Mouse (Mus musculus) forebrain, embryonic 10.5 days (tissue): Measurements from ENCODE around the gene Wee1. TPM values are rescaled to one million over a fixed set of nuclear protein-coding genes. Genes with fewer than 3 reads are reported as not detected.
A peak's percentile ranks its signal among the peaks of the same experiment; 100 is the strongest.
"Not testable (repeated sequence)": the region's sequence is repeated elsewhere in the genome, so short reads cannot be mapped to it uniquely, and the experiment has no call there.

Source experiments
- DNase-seq: peaks from one replicate; pipeline ENCODE4 v3.0.0-alpha.2; 2017; ENCODE audit warnings: low spot score; ENCODE audit errors: extremely low spot score
- H3K27ac ChIP-seq: fragments of 300-500 bp; sonication (generic); 2 replicates; pipeline ENCODE4 v1.5.1; 2016; ENCODE audit warnings: mild to moderate bottlenecking
- H3K27me3 ChIP-seq: fragments of 300-500 bp; sonication (generic); 2 replicates; pipeline ENCODE4 v1.6.1; 2016; ENCODE audit warnings: mild to moderate bottlenecking; ENCODE audit not compliant: poor library complexity, severe bottlenecking
- H3K36me3 ChIP-seq: fragments of 300-500 bp; sonication (generic); replicated peaks from 2 replicates; pipeline ENCODE4 v1.6.1; 2016; ENCODE audit warnings: mild to moderate bottlenecking, moderate library complexity
- H3K4me1 ChIP-seq: fragments of 300-500 bp; sonication (generic); 2 replicates; pipeline ENCODE4 v1.6.1; 2016
- H3K4me3 ChIP-seq: fragments of 300-500 bp; sonication (generic); 2 replicates; pipeline ENCODE4 v1.5.1; 2016; ENCODE audit warnings: mild to moderate bottlenecking, moderate library complexity
- H3K9me3 ChIP-seq: fragments of 300-500 bp; sonication (generic); 2 replicates; pipeline ENCODE4 v1.6.1; 2016; ENCODE audit warnings: mild to moderate bottlenecking, moderate library complexity
- WGBS: fragments of 180-500 bp; shearing (Covaris S2); methylation state at CpG from one replicate; pipeline ENCODE4 v1.1.7; 2016; 5-methylcytosine and 5-hydroxymethylcytosine counted together
- polyA plus RNA-seq: library from polyadenylated mRNA; unstranded; fragments of >200 nt; fragmentation: Nextera tagmentation; extraction: Ambion mirVana; gene quantifications from 2 replicates; pipeline ENCODE4 v1.2.1, GENCODE M21; 2016

The Wee1 gene
- polyA plus RNA-seq, 1 experiment from 2014 or later: 29.0 TPM

DNA sequence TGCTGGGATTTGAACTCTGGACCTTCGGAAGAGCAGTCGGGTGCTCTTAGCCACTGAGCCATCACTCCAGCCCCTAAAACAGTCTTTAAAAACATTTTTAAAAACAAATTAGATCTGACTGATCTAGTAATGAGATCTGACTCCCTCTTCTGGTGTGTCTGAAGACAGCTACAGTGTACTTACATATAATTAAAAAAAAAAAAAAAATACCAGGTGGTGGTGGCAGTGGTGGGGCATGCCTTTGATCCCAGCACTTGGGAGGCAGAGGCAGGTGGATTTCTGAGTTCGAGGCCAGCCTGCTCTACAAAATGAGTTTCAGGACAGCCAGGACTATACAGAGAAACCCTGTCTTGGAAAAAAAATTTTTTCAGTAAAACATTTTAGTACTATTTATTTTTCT lies 13.3 kb upstream of the Wee1 start:
- not testable (repeated sequence) for H3K27me3 ChIP-seq, H3K4me3 ChIP-seq, H3K36me3 ChIP-seq, H3K9me3 ChIP-seq, H3K27ac ChIP-seq, DNase-seq
- H3K4me1 ChIP-seq: peaks cover 14% of the 10 kb centered on the region
- WGBS: 91% methylated on average over 3 of the region's 3 CpGs

DNA sequence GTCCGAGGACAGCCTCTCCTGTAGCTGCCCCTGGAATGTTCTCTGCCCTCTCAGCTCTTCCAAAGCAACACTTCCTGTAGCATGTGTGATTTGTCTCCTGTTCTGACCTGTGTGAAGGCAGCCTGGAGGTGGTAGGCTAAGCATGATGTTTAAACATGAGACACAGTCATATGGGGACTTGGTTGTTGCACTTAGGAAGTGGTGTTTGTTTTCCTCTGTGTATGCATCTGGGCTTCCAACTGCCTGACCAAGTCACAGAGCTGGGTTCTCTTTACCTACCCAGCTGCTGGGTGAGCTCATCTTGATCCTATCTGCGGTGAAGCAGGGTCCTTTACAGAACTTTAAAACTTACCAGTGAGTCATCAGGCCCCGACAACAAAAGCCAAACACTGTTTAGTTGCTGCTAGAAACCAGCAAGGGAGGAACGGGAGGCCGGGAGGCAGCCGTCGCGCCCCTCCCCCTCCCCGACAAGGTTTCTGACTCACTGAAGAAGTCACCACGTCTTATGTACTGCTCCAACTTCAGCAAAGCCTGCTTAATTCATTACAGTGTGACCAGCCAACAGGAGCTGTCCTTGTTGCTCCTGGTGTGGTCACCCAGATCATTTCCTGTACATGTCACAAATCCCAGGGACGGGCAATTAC lies 12.8 kb upstream of the Wee1 start:
- no peaks in the 10 kb centered on the region for H3K27me3 ChIP-seq
- H3K36me3 ChIP-seq: no peaks in the 10 kb centered on the region
- DNase-seq: no peak
- peak overlapping the region; percentile 69 for H3K27ac ChIP-seq
- H3K9me3 ChIP-seq: no peaks in the 10 kb centered on the region
- H3K4me3 ChIP-seq: peak overlapping the region; percentile 3; the same call in 1 of the 2 replicates
- WGBS: 20% methylated on average over 11 of the region's 11 CpGs
- peaks cover 14% of the 10 kb centered on the region for H3K4me1 ChIP-seq

DNA sequence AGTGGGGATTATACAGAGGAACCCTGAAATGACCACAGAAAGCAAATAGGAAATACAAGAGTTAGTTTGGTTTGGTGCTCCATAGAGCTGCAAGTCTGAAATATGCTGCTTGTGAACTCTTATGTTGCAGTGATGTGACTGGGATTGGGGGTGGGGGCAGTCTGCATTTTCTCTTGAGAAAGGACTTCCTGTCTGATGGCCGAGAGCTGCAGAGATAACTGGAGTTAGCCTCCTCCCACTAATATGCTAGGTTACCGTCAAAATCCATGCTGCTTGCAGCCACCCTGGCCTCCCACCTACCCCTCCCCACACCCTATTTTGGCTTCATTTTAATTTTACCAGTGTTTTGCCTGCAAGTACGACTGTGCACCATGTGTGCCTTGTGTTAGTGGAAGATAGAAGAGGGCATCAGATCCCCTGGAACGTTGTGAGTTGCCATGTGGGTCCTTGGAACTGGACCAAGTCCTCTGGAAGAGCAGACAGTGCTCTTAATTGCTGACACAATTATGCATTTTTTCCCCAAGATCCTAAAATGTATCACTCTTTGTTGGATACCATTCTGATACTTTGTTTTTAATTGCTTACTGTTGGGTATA lies 11.7 kb upstream of the Wee1 start:
- Histone ChIP-seq H3K4me3 (no peak overlapping the region), H3K27ac (no peak overlapping the region), H3K27me3 (no peaks in the 10 kb centered on the region), H3K4me1 (peaks cover 14% of the 10 kb centered on the region), H3K36me3 (no peaks in the 10 kb centered on the region), H3K9me3 (no peaks in the 10 kb centered on the region)
- WGBS: 68% methylated on average over 4 of the region's 4 CpGs
- no peak for DNase-seq

DNA sequence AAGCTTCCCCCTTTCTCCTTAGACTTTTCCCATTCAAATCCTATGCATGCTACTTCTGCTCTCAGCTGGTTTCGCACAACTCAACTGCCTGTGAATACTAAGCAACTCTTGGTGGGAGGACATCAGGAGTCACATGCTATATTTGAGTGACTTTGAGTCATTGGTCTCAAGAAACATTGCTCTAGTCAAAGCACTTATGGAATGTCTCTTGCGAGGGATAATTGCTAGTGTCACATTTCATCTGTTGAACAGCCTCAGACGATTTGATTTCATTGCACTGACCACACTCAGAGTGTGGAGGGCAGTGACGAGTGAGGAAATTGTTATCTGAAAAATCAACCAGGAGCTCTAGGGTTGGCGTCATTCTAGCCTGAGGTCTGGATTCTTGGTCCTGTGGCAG lies 7.1 kb upstream of the Wee1 start:
- H3K27me3 ChIP-seq: no peaks in the 10 kb centered on the region
- H3K27ac ChIP-seq: no peak overlapping the region
- H3K36me3 ChIP-seq: no peaks in the 10 kb centered on the region
- H3K9me3 ChIP-seq: no peaks in the 10 kb centered on the region
- no peak for DNase-seq
- 69% methylated on average over 5 of the region's 5 CpGs for WGBS
- no peak overlapping the region for H3K4me3 ChIP-seq
- peaks cover 7% of the 10 kb centered on the region for H3K4me1 ChIP-seq

DNA sequence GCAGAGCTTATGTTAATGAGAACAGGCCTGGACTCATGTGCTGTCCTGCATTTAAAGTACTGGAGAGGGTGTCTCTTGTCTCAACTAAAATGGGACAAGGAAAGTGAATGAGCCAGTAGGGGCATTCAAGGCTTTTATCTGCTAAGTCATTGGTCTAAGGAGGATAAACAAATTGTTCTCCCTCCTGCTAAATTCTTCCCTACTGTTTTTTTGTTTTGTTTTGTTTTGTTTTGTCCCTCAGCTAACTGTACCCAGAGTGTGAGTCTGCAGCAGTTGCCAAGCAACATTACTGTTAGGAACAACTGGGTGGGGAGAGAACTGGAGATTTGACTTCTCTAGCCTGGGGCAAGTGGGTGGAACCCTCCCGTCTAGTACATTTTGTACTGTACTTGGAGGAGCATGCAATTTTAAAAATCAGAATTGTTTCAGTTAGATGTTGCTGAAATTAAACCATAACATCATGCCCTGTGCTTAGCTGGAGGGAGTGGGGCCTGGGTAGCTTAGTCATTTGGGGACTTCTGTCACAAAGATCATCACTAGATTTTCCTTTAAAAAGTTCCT lies 5.0 kb upstream of the Wee1 start:
- peaks cover 14% of the 10 kb centered on the region for H3K4me1 ChIP-seq
- H3K9me3 ChIP-seq: no peaks in the 10 kb centered on the region
- DNase-seq: no peak
- no peaks in the 10 kb centered on the region for H3K27me3 ChIP-seq
- no peak overlapping the region for H3K4me3 ChIP-seq
- H3K27ac ChIP-seq: no peak overlapping the region
- no peaks in the 10 kb centered on the region for H3K36me3 ChIP-seq
- 52% methylated on average over 1 of the region's 1 CpGs for WGBS

DNA sequence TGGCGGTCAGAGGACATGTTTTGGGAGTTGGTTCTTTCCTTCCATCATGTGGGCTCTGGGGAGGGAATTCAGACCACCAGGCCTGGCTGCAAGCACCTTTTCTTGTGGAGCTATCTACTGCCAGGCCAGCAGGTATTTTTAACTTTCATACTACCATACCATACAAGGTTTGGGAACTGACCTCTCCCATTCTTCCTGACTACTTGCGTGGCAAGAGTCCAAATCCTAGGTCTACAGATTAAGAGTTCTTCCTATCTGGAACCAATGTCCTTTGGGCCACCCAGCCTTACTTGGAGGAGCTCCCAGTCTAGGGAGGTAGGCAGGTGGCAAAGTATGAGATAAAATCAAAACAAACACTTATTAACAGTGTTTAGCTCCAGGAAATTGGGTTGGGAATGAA lies 3.4 kb upstream of the Wee1 start:
- DNase-seq: no peak
- H3K9me3 ChIP-seq: no peaks in the 10 kb centered on the region
- H3K36me3 ChIP-seq: no peaks in the 10 kb centered on the region; the same call in 1 of the 2 replicates
- H3K27ac ChIP-seq: no peak overlapping the region
- H3K4me3 ChIP-seq: no peak overlapping the region
- H3K27me3 ChIP-seq: no peaks in the 10 kb centered on the region
- 88% methylated on average over 2 of the region's 2 CpGs for WGBS
- H3K4me1 ChIP-seq: peaks cover 14% of the 10 kb centered on the region

DNA sequence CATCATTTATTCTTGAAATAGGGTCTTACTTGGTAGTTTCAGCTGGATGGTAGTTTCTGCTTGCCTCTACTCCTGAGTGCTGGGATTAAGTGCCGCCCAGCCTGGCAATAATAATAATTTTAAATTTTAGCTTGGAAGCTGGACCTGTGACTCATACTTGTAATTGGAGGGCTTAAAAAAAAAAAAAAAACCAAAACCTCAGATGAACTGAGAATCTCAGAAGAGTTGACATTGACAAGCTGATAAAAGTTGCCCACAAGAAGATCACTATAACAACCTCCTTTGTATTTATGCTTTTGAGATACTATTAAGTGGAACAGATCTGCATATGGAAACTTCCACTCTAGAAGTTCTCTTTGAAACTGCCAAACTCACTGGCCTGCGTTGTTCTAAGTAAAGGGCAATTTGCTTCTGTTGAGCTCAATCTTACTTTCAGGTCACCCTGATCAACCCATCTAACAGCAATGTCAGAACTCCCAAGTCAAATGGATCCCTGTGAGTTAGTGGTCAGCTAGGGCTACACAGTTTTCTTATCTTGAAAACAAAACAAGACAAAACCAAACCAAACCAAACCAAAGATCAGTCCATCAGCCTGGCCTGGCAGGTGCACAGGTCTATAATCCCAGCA lies 1.6 kb upstream of the Wee1 start:
- 91% methylated on average over 2 of the region's 2 CpGs for WGBS
- Histone ChIP-seq H3K27me3 (no peaks in the 10 kb centered on the region), H3K4me1 (peaks cover 32% of the 10 kb centered on the region), H3K4me3 (peak overlapping the region; percentile 98), H3K36me3 (peaks cover 12% of the 10 kb centered on the region), H3K9me3 (no peaks in the 10 kb centered on the region), H3K27ac (no peak overlapping the region)
- no peak for DNase-seq

DNA sequence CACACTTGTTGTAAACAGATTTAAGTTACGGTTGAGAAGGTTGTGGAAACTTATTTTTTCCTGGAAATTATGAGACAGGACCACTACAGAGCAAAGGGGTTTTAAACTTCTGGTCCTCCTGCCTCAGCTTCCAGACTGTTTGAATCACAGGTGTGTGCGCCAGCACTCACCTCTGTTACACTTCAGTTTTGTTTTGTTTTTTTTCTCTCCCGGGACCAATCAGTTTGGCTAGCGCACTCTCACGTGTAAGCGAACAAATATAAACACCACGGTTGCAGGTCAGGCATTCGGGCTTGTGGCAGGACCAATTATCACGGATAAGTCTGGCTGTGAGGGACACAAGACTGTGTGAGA lies 707 bp upstream of the Wee1 start:
- no peaks in the 10 kb centered on the region for H3K27me3 ChIP-seq
- H3K4me1 ChIP-seq: peaks cover 32% of the 10 kb centered on the region
- no peak for DNase-seq
- H3K27ac ChIP-seq: peak overlapping the region; percentile 98
- 3% methylated on average over 9 of the region's 9 CpGs for WGBS
- H3K4me3 ChIP-seq: peak overlapping the region; percentile 98
- H3K36me3 ChIP-seq: peaks cover 19% of the 10 kb centered on the region
- H3K9me3 ChIP-seq: no peaks in the 10 kb centered on the region

DNA sequence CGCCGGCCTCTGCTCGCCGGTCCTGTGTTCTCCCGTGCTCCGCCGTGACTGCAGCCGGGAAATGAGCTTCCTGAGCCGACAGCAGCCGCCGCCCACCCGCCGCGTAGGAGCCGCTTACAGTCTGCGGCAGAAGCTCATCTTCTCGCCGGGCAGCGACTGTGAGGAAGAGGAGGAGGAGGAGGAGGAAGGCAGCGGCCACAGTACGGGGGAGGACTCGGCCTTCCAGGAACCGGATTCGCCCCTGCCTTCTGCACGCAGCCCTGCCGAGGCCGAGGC lies 381 bp downstream of the Wee1 start:
- Histone ChIP-seq H3K27me3 (no peaks in the 10 kb centered on the region), H3K36me3 (peaks cover 28% of the 10 kb centered on the region), H3K4me1 (peaks cover 29% of the 10 kb centered on the region), H3K4me3 (peak overlapping the region; percentile 98), H3K27ac (peak overlapping the region; percentile 98), H3K9me3 (no peaks in the 10 kb centered on the region)
- WGBS: under 1% methylated on average over 27 of the region's 27 CpGs
- no peak for DNase-seq

DNA sequence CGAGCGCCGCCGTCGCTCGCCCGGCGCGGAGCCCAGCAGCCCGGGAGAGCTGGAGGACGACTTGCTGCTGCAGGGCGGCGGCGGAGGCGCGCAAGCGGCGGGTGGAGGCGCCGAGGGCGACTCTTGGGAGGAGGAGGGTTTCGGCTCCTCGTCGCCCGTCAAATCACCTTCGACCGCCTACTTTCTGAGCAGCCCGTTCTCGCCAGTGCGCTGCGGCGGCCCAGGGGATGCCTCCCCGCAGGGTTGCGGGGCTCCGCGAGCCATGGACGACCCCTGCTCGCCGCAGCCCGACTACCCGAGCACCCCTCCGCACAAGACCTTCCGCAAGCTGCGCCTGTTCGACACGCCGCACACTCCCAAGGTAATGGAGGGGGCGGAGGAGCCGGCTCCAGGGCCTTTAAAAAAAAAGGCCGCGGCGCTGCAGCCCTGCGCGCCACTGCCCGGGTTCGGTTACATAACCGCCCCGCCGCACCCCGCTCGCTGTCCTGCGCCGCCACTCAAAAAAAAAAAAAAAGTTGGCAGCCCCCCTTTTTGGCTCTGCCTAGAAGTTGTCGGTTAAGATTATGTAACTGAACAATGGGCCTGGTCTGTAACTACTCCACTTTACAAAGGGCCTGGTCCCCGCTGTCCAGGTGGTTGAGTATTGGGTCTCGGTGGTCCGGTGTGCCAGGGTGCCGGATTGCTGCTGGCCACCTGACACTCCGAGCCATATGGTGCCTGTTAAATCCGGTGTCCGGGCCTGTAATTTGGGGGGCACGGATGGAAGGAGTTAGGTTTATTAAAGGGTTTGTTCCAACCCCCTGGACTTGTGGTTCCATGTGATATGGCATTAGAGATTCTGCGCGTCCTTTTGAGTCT lies 948 bp downstream of the Wee1 start:
- under 1% methylated on average over 74 of the region's 74 CpGs for WGBS
- DNase-seq: no peak
- peaks cover 34% of the 10 kb centered on the region for H3K36me3 ChIP-seq

DNA sequence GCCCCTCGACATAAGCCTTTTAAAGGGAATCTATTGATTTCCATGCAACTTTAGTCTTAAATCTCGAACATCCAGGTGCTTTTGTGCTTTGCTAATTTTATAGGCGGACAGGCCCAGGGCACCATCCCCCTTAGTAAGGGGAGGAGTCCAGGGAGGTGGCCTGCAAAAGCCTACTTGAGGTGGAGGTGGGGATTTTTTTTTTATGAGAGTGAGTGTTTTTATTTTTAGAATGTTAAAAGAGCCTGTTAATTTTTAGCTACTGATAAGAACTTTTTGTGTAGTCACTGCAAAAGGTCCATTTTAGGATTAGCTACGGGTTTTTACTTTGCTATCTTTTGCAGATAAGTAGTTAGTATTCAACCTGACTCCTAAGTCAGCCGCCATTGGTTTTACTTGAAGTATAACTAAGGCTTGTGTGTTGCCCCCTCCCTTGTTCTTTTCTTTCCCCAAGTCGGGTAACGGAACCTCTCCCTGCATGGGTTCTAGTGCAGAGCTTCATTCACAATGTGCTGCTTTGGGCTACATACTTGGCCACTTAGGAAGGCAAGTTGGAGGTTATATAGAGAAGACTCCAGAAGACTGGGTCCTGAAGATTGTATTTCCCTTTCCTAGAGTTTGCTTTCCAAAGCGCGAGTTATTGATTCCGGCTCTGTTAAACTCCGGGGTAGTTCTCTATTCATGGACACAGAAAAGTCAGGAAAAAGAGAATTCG lies 2.2 kb downstream of the Wee1 start:
- Histone ChIP-seq H3K4me3 (peak overlapping the region; percentile 98), H3K27me3 (no peaks in the 10 kb centered on the region), H3K9me3 (no peaks in the 10 kb centered on the region), H3K4me1 (peaks cover 29% of the 10 kb centered on the region), H3K36me3 (peaks cover 46% of the 10 kb centered on the region), H3K27ac (peak overlapping the region; percentile 98)
- no peak for DNase-seq
- WGBS: 71% methylated on average over 12 of the region's 12 CpGs

More for the DNA sequence above, 948 bp downstream of the Wee1 start:
- H3K27me3 ChIP-seq: no peaks in the 10 kb centered on the region
- peaks cover 29% of the 10 kb centered on the region for H3K4me1 ChIP-seq
- peak overlapping the region; percentile 98 for H3K4me3 ChIP-seq
- peak overlapping the region; percentile 98 for H3K27ac ChIP-seq
- no peaks in the 10 kb centered on the region for H3K9me3 ChIP-seq

DNA sequence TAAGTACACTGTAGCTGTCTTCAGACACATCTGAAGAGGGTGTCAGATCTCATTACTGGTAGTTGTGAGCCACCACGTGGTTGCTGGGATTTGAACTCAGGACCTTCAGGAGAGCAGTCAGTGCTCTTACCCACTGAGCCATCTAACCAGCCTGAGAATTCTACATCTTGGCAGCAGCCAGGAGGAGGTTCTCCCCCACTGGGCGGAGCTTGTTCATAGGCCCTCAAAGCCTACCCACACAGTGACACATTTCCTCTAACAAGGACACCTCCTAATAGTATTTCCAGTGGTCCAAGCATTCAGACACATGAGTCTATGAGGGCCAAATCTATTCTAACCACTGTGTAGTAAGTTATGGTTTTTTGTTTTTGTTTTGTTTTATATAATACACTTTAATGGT lies 6.7 kb downstream of the Wee1 start:
- no peaks in the 10 kb centered on the region for H3K27me3 ChIP-seq
- no peak for DNase-seq
- H3K27ac ChIP-seq: no peak overlapping the region
- H3K4me3 ChIP-seq: no peak overlapping the region
- peaks cover 17% of the 10 kb centered on the region for H3K4me1 ChIP-seq
- peaks cover 92% of the 10 kb centered on the region for H3K36me3 ChIP-seq
- no peaks in the 10 kb centered on the region for H3K9me3 ChIP-seq
- WGBS: 82% methylated on average over 2 of the region's 2 CpGs
